Mouse (Mus musculus): ENCODE measurements around the gene Adamtsl3. TPM values are rescaled to one million over a fixed set of nuclear protein-coding genes. Genes with fewer than 3 reads are reported as not detected.

Gene Adamtsl3
- polyA plus RNA-seq, 1 experiment from 2014 or later: 1.1 TPM

DNA sequence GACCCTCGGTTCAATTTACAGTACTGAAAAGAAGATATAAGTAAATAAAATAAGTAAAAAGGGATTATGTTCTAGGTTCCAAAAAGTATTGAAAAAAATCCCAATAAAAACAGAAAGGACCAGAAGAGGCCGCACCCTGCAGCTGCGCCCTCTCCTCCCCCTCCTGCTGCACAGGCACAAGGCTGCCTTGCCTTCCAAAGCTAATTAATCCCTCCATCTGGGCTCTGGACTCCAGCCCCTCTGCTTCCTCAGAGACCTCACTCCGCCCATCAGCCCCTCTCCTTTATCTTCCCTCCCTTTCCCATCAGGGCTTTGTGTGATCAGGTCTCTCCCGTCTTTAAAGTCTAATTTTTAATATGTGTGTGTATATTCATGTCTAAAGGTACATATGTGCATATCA lies 149.3 kb downstream of the Adamtsl3 start:
- H3K27me3 ChIP-seq: no peaks in the 10 kb centered on the region
- no peak overlapping the region for H3K9ac ChIP-seq
- ATAC-seq (ENCODE audit: low FRiP score, low read depth): 0 out of 2 replicates have a peak, but pooled peaks have one; percentile 38
- H3K4me3 ChIP-seq: no peak overlapping the region
- no peak overlapping the region for H3K4me2 ChIP-seq
- H3K4me1 ChIP-seq (replicated peaks): 0 out of 2 replicates have a peak, but pooled peaks cover 3% of the 10 kb centered on the region
- no peak overlapping the region for H3K27ac ChIP-seq (replicated peaks)
- no peaks in the 10 kb centered on the region for H3K9me3 ChIP-seq
- 48% methylated on average over 5 of the region's 5 CpGs for WGBS
- no peaks in the 10 kb centered on the region for H3K36me3 ChIP-seq

DNA sequence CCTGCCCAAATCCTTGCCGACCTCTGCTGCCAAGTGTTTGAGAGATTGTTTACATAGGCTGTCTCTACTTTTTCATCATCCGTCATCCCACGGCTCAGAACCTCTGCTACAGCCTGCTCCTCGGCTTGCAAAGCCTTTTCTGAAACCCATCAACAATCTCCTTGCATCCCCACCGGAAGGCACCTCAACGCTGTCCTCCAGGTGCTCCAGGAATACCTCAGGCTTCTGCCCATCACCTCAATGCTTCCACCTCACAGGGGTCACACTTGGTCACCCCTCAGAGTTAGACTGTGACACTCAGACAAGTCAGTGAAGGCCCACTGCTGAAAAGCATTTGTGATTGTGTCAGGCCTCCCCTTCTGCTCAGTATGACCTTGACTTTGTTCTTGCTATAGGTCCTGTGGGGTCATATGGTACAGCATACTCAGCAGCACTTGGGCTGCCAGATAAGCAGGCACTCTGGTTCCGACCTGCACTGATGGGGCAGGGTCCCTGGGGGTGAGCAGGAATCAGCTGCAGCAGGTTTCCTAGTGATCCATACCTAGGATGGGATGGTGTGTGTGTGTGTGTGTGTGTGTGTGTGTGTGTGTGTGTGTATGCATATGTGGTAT lies 150.0 kb downstream of the Adamtsl3 start:
- no peaks in the 10 kb centered on the region for H3K36me3 ChIP-seq
- H3K9ac ChIP-seq: no peak overlapping the region
- H3K27me3 ChIP-seq: no peaks in the 10 kb centered on the region
- no peak overlapping the region for H3K4me3 ChIP-seq
- H3K4me1 ChIP-seq (replicated peaks): 0 out of 2 replicates have a peak, but pooled peaks cover 3% of the 10 kb centered on the region
- H3K9me3 ChIP-seq: no peaks in the 10 kb centered on the region
- H3K4me2 ChIP-seq: no peak overlapping the region
- peak; percentile 48; the same call in 1 of the 2 replicates for ATAC-seq (ENCODE audit: low FRiP score, low read depth)
- no peak overlapping the region for H3K27ac ChIP-seq (replicated peaks)
- WGBS: 53% methylated on average over 7 of the region's 7 CpGs

DNA sequence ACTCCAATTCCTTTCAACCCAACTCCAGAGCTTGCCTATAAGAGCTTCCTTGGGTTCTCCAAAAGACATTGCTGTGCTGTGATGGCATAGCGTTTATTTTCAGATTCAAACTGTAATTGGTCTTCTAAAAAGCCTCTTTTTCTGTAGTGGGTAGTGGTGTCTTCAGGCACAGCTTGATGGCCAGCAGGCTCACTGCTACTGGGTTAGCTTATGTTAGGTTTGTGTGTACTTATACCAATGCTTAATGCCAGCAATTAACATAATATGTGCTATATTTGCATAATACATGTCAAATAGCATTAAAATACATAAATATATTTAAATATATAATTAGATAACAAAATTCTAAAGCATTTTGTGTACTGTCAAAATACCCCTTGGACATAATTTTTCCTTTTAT lies 155.5 kb downstream of the Adamtsl3 start:
- Histone ChIP-seq H3K27ac (replicated peaks) (no peak overlapping the region), H3K9me3 (no peaks in the 10 kb centered on the region), H3K4me1 (replicated peaks) (no peaks in the 10 kb centered on the region), H3K36me3 (no peaks in the 10 kb centered on the region), H3K4me2 (no peak overlapping the region), H3K4me3 (no peak overlapping the region), H3K9ac (no peak overlapping the region), H3K27me3 (no peaks in the 10 kb centered on the region)
- WGBS: 88% methylated on average over 1 of the region's 1 CpGs
- no peak for ATAC-seq (ENCODE audit: low FRiP score, low read depth)

DNA sequence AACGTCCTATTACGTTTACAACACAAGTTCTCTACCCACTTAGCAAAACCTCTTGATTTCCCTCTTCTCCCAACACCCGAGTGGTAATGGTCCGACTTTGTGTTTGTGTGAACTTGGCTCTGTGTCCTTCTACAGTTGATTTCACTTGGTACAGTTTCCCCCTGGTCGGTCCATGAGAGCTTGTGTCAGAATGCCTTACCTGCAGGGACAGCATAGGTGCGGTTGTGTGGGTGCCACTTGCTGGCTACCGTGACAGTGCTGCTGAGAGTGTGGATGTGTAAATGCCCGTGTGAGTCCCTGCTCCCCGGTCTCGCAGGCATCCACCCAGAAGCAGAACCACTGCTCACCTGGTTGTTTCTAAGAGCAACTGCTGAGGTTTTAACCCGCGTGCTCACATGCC lies 157.4 kb downstream of the Adamtsl3 start:
- no peaks in the 10 kb centered on the region for H3K4me1 ChIP-seq (replicated peaks)
- 91% methylated on average over 12 of the region's 12 CpGs for WGBS
- H3K9me3 ChIP-seq: no peaks in the 10 kb centered on the region
- H3K4me2 ChIP-seq: no peak overlapping the region
- no peak for ATAC-seq (ENCODE audit: low FRiP score, low read depth)
- H3K9ac ChIP-seq: no peak overlapping the region
- no peak overlapping the region for H3K27ac ChIP-seq (replicated peaks)
- H3K36me3 ChIP-seq: no peaks in the 10 kb centered on the region
- H3K4me3 ChIP-seq: no peak overlapping the region
- no peaks in the 10 kb centered on the region for H3K27me3 ChIP-seq

DNA sequence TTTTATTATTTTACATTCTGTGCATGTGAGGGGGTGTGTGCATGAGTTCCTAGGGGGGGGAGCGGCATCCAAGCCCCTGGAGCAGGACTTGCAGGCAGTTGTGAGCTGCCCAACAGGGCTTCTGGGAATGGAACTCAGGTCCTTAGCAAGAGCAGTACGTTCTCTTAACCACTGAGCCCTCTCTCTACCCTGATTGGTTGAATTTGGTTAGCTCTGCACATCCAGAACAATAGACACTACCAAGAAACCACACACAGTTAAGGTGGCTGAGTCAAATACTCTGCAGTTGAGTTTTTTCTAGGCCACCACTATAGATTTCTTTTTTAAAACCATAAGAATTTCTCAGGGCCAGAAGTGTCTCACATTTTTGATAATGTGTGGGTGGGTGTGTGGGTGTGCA lies 158.7 kb downstream of the Adamtsl3 start:
- WGBS: 79% methylated on average over 2 of the region's 2 CpGs
- H3K4me3 ChIP-seq: no peak overlapping the region
- no peak overlapping the region for H3K4me2 ChIP-seq
- ATAC-seq (ENCODE audit: low FRiP score, low read depth): no peak
- no peaks in the 10 kb centered on the region for H3K27me3 ChIP-seq
- H3K27ac ChIP-seq (replicated peaks): no peak overlapping the region
- no peaks in the 10 kb centered on the region for H3K36me3 ChIP-seq
- no peak overlapping the region for H3K9ac ChIP-seq
- no peaks in the 10 kb centered on the region for H3K9me3 ChIP-seq
- no peaks in the 10 kb centered on the region for H3K4me1 ChIP-seq (replicated peaks)

DNA sequence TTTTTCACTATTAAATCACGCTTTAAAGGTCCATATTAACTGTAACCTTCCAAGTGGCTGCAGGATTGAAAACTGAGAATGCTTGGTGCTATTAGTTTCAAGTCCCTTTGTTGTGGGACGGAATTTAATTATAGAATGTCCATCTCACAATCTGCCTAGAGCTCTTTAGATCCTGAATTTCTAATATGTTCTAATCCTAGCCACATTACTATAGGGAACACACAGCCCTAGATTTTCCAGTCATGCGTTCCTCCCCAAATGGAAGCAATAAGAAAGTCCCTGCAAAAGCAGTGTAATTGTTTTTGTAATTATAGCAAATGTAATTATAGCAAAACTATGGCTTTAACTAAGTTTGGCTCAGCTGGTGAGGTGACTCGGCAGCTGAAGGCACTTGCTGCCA lies 161.6 kb downstream of the Adamtsl3 start:
- Histone ChIP-seq H3K27ac (replicated peaks) (no peak overlapping the region), H3K27me3 (no peaks in the 10 kb centered on the region), H3K4me2 (no peak overlapping the region), H3K36me3 (no peaks in the 10 kb centered on the region), H3K4me3 (no peak overlapping the region), H3K9ac (no peak overlapping the region), H3K4me1 (replicated peaks) (no peaks in the 10 kb centered on the region), H3K9me3 (no peaks in the 10 kb centered on the region)
- ATAC-seq (ENCODE audit: low FRiP score, low read depth): peak; percentile 42; the same call in 1 of the 2 replicates
- WGBS: 68% methylated on average over 4 of the region's 4 CpGs

DNA sequence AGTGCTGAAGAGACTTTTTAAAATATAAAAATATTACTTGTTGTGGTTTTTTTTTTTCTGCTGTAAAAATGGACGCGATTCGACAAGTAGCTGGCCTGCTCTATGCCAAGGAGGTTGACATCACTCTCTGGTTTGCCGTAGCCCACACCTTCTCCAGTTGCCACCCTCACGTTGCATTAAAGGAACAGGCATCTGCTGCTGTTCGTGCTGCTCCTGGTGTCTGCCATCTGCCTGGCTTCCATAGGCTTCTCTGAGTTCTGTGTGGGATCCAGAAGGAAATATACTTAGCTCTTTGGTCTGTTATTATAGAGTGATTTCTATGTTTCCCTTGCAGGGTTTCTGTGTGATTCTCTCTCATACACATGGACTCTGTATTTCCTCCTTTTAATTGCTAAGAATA lies 165.8 kb downstream of the Adamtsl3 start:
- Histone ChIP-seq H3K36me3 (no peaks in the 10 kb centered on the region), H3K9ac (no peak overlapping the region), H3K27me3 (no peaks in the 10 kb centered on the region), H3K27ac (replicated peaks) (no peak overlapping the region), H3K4me2 (no peak overlapping the region), H3K4me1 (replicated peaks) (no peaks in the 10 kb centered on the region), H3K9me3 (no peaks in the 10 kb centered on the region), H3K4me3 (no peak overlapping the region)
- no peak for ATAC-seq (ENCODE audit: low FRiP score, low read depth)
- WGBS: 93% methylated on average over 6 of the region's 6 CpGs

DNA sequence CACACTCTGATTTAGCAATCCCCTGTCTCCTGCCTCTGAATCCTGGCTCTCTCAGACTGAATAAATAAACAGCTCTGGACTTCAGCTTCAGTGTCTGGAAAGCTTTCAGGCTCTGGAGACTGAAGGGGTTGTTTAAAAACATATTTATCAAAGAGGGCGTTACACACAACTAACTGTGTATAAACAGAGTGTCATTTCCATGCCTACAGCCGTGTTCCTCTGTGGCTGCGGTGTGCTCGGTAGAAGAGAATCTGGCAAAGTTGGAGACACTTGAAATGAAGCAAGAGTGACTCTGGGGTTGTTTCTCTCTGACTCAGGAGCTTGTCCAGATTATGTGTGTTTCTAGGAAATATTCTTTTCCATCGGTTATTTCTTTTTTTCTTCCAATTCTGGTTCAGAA lies 167.0 kb downstream of the Adamtsl3 start:
- H3K9me3 ChIP-seq: no peaks in the 10 kb centered on the region
- H3K9ac ChIP-seq: no peak overlapping the region
- H3K27me3 ChIP-seq: no peaks in the 10 kb centered on the region
- WGBS: 77% methylated on average over 5 of the region's 5 CpGs
- H3K4me2 ChIP-seq: no peak overlapping the region
- no peaks in the 10 kb centered on the region for H3K4me1 ChIP-seq (replicated peaks)
- no peak overlapping the region for H3K27ac ChIP-seq (replicated peaks)
- no peaks in the 10 kb centered on the region for H3K36me3 ChIP-seq
- no peak overlapping the region for H3K4me3 ChIP-seq
- no peak for ATAC-seq (ENCODE audit: low FRiP score, low read depth)

DNA sequence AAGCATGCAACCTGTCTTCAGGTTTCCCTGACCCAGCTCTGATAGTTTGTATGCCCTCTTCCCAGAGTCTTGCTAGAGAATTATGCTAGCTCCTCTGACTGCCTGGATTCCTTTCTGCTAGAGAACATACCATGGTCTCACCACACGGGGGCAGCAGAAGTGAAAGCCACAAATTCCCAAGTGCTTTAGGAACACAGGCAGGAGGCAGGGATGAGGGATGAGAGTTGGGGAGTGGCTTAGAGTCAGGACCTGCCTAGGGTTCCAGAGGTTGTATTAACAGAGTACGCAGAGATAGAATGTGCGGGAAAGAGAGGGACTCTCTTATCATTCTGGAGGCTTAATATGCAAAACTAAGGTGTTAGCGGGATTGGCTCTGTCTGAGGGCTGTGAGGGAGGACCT lies 168.6 kb downstream of the Adamtsl3 start:
- no peaks in the 10 kb centered on the region for H3K9me3 ChIP-seq
- WGBS: 33% methylated on average over 4 of the region's 4 CpGs
- no peak overlapping the region for H3K4me2 ChIP-seq
- H3K9ac ChIP-seq: no peak overlapping the region
- no peak overlapping the region for H3K4me3 ChIP-seq
- peak; percentile 42; the same call in 1 of the 2 replicates for ATAC-seq (ENCODE audit: low FRiP score, low read depth)
- no peaks in the 10 kb centered on the region for H3K36me3 ChIP-seq
- no peaks in the 10 kb centered on the region for H3K27me3 ChIP-seq
- H3K4me1 ChIP-seq (replicated peaks): no peaks in the 10 kb centered on the region
- H3K27ac ChIP-seq (replicated peaks): no peak overlapping the region

DNA sequence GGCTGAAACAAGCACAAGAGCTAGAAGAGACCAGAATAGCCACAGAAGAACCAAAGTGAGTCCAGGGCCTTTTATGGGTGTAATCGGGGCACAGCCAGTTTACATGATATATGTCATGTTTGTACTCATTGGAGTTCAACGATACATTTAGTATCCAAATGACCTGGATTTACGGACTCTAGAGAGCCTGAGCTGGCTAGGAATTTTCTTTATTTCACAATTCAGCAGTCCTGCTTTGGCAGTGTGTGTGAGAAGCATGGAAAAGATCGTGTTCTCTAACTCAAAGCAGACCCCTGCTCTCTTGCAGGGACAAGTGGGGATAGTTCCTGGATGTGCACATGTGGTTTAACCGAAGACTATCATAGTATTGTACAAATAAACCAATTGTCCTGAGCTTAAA lies 195.1 kb downstream of the Adamtsl3 start:
- Histone ChIP-seq H3K27me3 (no peaks in the 10 kb centered on the region), H3K9ac (no peak overlapping the region), H3K36me3 (no peaks in the 10 kb centered on the region), H3K4me2 (no peak overlapping the region), H3K4me1 (replicated peaks) (peaks cover 11% of the 10 kb centered on the region), H3K9me3 (no peaks in the 10 kb centered on the region), H3K27ac (replicated peaks) (no peak overlapping the region), H3K4me3 (no peak overlapping the region)
- ATAC-seq (ENCODE audit: low FRiP score, low read depth): no peak
- 86% methylated on average over 5 of the region's 5 CpGs for WGBS

DNA sequence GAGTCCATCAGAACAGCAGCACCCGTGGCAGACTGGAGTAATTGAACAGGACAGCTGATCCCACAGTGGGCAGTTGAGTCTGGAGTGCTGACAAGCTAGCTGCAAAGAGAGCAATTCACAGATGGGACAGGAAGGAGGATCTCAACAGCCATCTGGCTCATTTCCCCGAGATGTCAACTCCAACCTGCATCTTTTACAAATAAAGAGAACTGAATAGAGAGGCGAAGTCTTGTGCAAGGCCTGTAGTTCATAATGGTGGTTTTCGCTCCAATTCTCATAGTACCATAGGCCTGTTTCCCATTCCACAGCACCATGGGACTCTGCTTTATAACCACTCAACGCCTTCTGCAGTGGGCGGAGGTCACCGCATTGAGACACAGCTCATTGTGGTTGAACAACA lies 195.9 kb downstream of the Adamtsl3 start:
- H3K27me3 ChIP-seq: no peaks in the 10 kb centered on the region
- no peak overlapping the region for H3K4me3 ChIP-seq
- no peak overlapping the region for H3K27ac ChIP-seq (replicated peaks)
- no peak overlapping the region for H3K9ac ChIP-seq
- H3K4me2 ChIP-seq: no peak overlapping the region
- H3K36me3 ChIP-seq: no peaks in the 10 kb centered on the region
- no peak for ATAC-seq (ENCODE audit: low FRiP score, low read depth)
- no peaks in the 10 kb centered on the region for H3K9me3 ChIP-seq
- 83% methylated on average over 7 of the region's 7 CpGs for WGBS
- peaks cover 11% of the 10 kb centered on the region for H3K4me1 ChIP-seq (replicated peaks)

DNA sequence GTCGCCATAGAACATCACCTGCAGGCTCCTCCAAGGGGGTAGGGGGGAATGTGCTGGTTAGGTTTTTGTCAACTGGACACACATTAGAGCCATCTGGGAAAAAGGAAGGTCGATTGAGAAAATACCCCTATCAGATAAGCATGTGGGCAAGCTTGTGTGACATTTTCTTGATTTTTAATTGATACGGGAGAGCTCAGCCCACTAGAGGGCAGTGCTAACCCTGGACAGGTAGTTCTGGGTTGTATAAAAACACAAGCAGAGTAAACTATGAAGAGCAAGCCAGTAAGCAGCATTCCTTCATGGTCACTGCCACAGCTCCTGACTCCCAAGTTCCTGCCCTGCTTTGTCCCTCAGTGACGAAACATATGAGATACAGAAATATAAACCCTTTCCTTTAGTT lies 197.7 kb downstream of the Adamtsl3 start:
- no peaks in the 10 kb centered on the region for H3K27me3 ChIP-seq
- no peak overlapping the region for H3K27ac ChIP-seq (replicated peaks)
- no peak for ATAC-seq (ENCODE audit: low FRiP score, low read depth)
- H3K4me2 ChIP-seq: no peak overlapping the region
- peaks cover 11% of the 10 kb centered on the region for H3K4me1 ChIP-seq (replicated peaks)
- H3K9me3 ChIP-seq: no peaks in the 10 kb centered on the region
- no peak overlapping the region for H3K4me3 ChIP-seq
- H3K36me3 ChIP-seq: no peaks in the 10 kb centered on the region
- H3K9ac ChIP-seq: no peak overlapping the region
- 69% methylated on average over 4 of the region's 4 CpGs for WGBS

All from hindbrain, embryonic 15.5 days (tissue).